Mouse (Mus musculus) erythroblast, embryonic 14.5 days (primary cell): ENCODE measurements at regions not wholly inside any gene's neighbourhood (a gene's known extent, or its start where the extent isn't known, plus 50 kb on each side); places are given as distances from the start of the nearest gene placed in this dataset.

Source experiments
- H3K27me3 ChIP-seq: 2 replicates; pipeline ENCODE4 v1.6.1; 2012; ENCODE audit warnings: inconsistent platforms; ENCODE audit not compliant: control insufficient read depth
- H3K36me3 ChIP-seq: 2 replicates; pipeline ENCODE4 v1.6.1; 2012; ENCODE audit warnings: mild to moderate bottlenecking, inconsistent platforms; ENCODE audit not compliant: control insufficient read depth
- H3K4me1 ChIP-seq: 2 replicates; pipeline ENCODE4 v1.6.1; 2012; ENCODE audit warnings: inconsistent platforms; ENCODE audit not compliant: control insufficient read depth
- H3K4me3 ChIP-seq: replicated peaks from 2 replicates; pipeline ENCODE3; 2012; ENCODE audit warnings: moderate library complexity, mild to moderate bottlenecking, inconsistent platforms
- H3K9me3 ChIP-seq: 2 replicates; pipeline ENCODE4 v1.6.1; 2012; ENCODE audit warnings: low read length, inconsistent platforms, mixed read lengths; ENCODE audit not compliant: control insufficient read depth
- GATA1 ChIP-seq: IDR thresholded peaks from 2 replicates; pipeline ENCODE4 v1.6.1; 2012; ENCODE audit warnings: low read length, inconsistent platforms, mixed read lengths
- TAL1 ChIP-seq: IDR thresholded peaks from 3 replicates; pipeline ENCODE4 v1.6.1; 2012; ENCODE audit warnings: low read length, inconsistent platforms, mixed read lengths

- H3K9me3 ChIP-seq = no peaks in the 10 kb centered on the region
- no peaks in the 10 kb centered on the region for H3K4me1 ChIP-seq
- no peak for TF ChIP-seq GATA1
- no peak for TF ChIP-seq TAL1
- no peaks in the 10 kb centered on the region for H3K36me3 ChIP-seq
- peaks cover 92% of the 10 kb centered on the region for H3K27me3 ChIP-seq
- H3K4me3 ChIP-seq = no peak overlapping the region
These were observed 64.6 kb downstream of the Smug1 start for GRCm38 (mm10) chr15:103102068-103102840.

DNA sequence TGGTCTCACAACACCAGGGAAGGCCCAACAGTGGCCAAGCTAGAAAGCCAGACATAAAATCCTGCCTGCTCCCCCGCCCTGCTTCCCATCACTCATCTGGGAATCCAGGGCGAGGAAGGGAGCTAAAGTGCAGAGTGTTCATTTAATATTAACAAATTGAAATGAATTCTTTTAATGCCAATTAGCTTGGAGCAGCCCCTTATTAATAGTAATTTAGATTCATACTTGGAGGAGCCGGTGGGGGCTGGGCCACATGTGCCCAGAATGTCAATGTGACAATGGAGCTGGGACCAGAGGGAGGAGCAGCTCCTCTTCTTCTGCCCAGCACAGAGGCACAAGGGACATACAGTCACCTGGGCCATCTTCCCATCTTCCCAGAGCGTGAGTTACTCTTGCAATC, 66.8 kb downstream of the Smug1 start:
- H3K27me3 ChIP-seq = peaks cover 93% of the 10 kb centered on the region
- no peaks in the 10 kb centered on the region for H3K4me1 ChIP-seq
- H3K36me3 ChIP-seq = no peaks in the 10 kb centered on the region
- TF ChIP-seq GATA1 (no peak), TAL1 (no peak)
- H3K9me3 ChIP-seq = no peaks in the 10 kb centered on the region
- H3K4me3 ChIP-seq = no peak overlapping the region

DNA sequence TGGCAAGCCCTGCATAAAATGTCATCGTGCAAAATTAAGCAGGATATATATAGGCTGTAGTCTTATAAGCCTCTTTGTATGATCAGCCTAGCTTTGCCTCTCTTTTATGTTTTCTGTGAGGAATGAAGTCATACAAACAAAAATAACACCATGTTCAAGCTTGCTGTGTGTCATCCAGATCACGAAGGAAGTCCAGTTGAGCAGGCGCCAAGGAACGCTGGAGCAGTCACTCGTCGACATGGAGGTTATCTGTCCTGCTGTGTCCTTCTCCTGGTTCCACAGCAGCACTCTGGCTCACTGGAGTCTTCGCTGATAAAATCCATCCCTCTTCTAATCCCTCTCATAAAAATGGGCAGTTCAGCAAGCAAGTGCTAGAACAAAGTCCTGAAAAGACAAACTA, 72.4 kb downstream of the Smug1 start:
- peaks cover 76% of the 10 kb centered on the region for H3K27me3 ChIP-seq
- H3K9me3 ChIP-seq = 0 out of 2 replicates have a peak, but pooled peaks cover 2% of the 10 kb centered on the region
- no peak overlapping the region for H3K4me3 ChIP-seq
- H3K4me1 ChIP-seq = no peaks in the 10 kb centered on the region
- no peaks in the 10 kb centered on the region for H3K36me3 ChIP-seq
- TF ChIP-seq GATA1 = no peak
- no peak for TF ChIP-seq TAL1

- no peaks in the 10 kb centered on the region for H3K36me3 ChIP-seq
- TF ChIP-seq GATA1 = no peak
- no peak for TF ChIP-seq TAL1
- no peaks in the 10 kb centered on the region for H3K4me1 ChIP-seq
- peaks cover 77% of the 10 kb centered on the region for H3K27me3 ChIP-seq
- H3K4me3 ChIP-seq = no peak overlapping the region
- H3K9me3 ChIP-seq = 0 out of 2 replicates have a peak, but pooled peaks cover 2% of the 10 kb centered on the region
These were observed 73.2 kb downstream of the Smug1 start for GRCm38 (mm10) chr15:103093655-103094054.

GRCm38 (mm10) chr15:103092496-103092895, 73.8 kb downstream of the Hoxc4 start:
- Histone ChIP-seq H3K4me3 (no peak overlapping the region), H3K4me1 (peaks cover under 1% of the 10 kb centered on the region; the same call in 1 of the 2 replicates), H3K9me3 (0 out of 2 replicates have a peak, but pooled peaks cover 2% of the 10 kb centered on the region), H3K27me3 (peaks cover 79% of the 10 kb centered on the region), H3K36me3 (no peaks in the 10 kb centered on the region)
- TF ChIP-seq TAL1 = no peak

DNA sequence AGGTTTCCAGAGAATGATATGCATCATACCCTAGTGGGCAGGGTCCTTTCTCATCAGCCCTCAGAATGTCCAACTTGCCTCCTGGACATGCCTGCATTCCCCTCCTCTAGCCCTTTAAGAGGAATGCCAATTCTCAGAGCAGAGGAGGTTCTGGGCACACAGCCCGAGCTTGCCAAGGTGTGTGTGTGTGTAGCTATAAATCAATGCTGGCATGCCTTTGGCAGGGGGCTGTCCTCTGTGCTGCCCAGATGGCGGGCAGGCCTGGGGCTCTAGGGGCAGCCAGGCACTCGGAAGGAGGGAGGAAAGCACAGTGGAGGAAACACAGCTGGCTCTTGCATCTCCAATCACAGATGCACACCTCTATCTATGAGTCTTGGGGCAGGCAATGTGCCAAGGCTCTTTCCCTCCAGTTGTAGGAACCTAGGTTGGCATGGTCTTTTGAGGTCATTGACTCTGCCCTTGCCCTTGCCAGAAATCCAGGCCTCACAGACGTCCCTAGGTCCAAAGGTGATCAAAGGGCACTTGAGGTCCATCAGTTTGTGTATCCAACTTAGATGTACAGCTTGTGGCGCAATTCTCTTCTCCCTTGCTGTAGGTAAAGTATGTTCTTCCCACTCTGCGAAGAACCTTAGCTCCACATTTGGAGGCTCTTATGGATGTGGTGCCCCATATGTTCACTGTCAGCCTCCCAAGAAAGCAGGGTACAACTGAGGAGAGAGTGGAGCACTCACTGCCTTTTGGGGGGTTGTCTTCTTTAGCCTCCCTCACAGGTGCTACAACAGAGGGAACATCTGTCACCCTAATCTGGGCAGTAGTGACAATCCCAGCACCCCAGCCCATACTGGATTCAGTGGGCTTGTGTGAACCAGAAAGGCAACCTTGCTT, 71.8 kb downstream of the Hoxc4 start:
- Histone ChIP-seq H3K4me3 (no peak overlapping the region), H3K4me1 (peaks cover 19% of the 10 kb centered on the region), H3K27me3 (peaks cover 80% of the 10 kb centered on the region), H3K9me3 (0 out of 2 replicates have a peak, but pooled peaks cover 2% of the 10 kb centered on the region), H3K36me3 (no peaks in the 10 kb centered on the region)
- TF ChIP-seq GATA1 (no peak), TAL1 (no peak)

GRCm38 (mm10) chr15:103089852-103090251, 71.1 kb downstream of the Hoxc4 start:
- Histone ChIP-seq H3K4me1 (peaks cover 22% of the 10 kb centered on the region), H3K9me3 (0 out of 2 replicates have a peak, but pooled peaks cover 2% of the 10 kb centered on the region), H3K27me3 (peaks cover 80% of the 10 kb centered on the region), H3K4me3 (no peak overlapping the region), H3K36me3 (no peaks in the 10 kb centered on the region)
- TF ChIP-seq GATA1 (no peak), TAL1 (no peak)

GRCm38 (mm10) chr15:103089440-103089839, 70.7 kb downstream of the Hoxc4 start:
- H3K4me3 ChIP-seq = no peak overlapping the region
- H3K9me3 ChIP-seq = 0 out of 2 replicates have a peak, but pooled peaks cover 2% of the 10 kb centered on the region
- H3K27me3 ChIP-seq = peaks cover 80% of the 10 kb centered on the region
- no peak for TF ChIP-seq TAL1
- TF ChIP-seq GATA1 = no peak
- H3K36me3 ChIP-seq = no peaks in the 10 kb centered on the region
- peaks cover 25% of the 10 kb centered on the region for H3K4me1 ChIP-seq

DNA sequence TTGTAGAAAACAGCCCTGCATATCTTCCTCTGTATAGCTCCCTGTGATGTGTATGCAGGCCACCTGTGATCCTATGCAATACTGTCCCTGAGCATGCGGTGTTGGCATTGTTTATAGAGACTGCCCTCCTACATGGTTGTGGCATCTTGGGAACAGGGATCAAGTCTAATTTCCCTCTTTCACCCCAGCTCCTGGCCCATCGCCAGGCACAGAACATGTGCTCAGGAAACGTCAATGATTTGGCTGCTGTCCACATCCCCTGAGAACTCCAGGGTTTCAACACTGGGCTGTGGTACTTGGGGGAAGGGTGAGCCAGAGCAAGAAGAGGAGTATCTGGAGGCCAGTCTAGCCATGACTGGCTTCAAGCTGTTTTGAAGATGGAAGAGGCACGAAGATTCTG, 68.5 kb downstream of the Hoxc4 start:
- TF ChIP-seq TAL1 (no peak), GATA1 (no peak)
- no peaks in the 10 kb centered on the region for H3K36me3 ChIP-seq
- peaks cover 45% of the 10 kb centered on the region for H3K4me1 ChIP-seq
- no peak overlapping the region for H3K4me3 ChIP-seq
- no peaks in the 10 kb centered on the region for H3K9me3 ChIP-seq
- H3K27me3 ChIP-seq = peaks cover 87% of the 10 kb centered on the region
